Mouse (Mus musculus) embryonic fibroblast, embryonic 13.5 days (primary cell): ENCODE measurements around the gene Rad51d. TPM values are rescaled to one million over a fixed set of nuclear protein-coding genes. Genes with fewer than 3 reads are reported as not detected.
"Not testable (repeated sequence)": the region's sequence is repeated elsewhere in the genome, so short reads cannot be mapped to it uniquely, and the experiment has no call there.

ENCODE experiments used
- H3K27ac ChIP-seq: 2 replicates; pipeline ENCODE4 v1.5.1; 2012; ENCODE audit warnings: low read length, control low read depth, inconsistent platforms; ENCODE audit not compliant: insufficient read depth
- H3K4me1 ChIP-seq: 2 replicates; pipeline ENCODE4 v1.6.1; 2011; ENCODE audit warnings: low read length; ENCODE audit not compliant: control insufficient read depth, insufficient read depth
- H3K4me3 ChIP-seq: 2 replicates; pipeline ENCODE4 v1.5.1; 2011; ENCODE audit warnings: mild to moderate bottlenecking, control low read depth, low read length; ENCODE audit not compliant: insufficient read depth
- CTCF ChIP-seq: IDR thresholded peaks from 2 replicates; pipeline ENCODE4 v1.5.1; 2011; ENCODE audit warnings: mild to moderate bottlenecking, control low read depth, low read length, moderate library complexity, borderline replicate concordance; ENCODE audit not compliant: insufficient read depth
- POLR2A ChIP-seq: IDR thresholded peaks from 2 replicates; pipeline ENCODE4 v1.6.1; 2011; ENCODE audit warnings: low read depth, mild to moderate bottlenecking, control low read depth, low read length, moderate library complexity
- polyA plus RNA-seq: library from polyadenylated mRNA; stranded (reverse); fragments of >200 nt; gene quantifications from 2 replicates; pipeline ENCODE4 v1.2.4, GENCODE M21; 2011; ENCODE audit warnings: low read depth; ENCODE audit not compliant: missing spikeins, insufficient read length

Rad51d gene
- polyA plus RNA-seq = 11.3 and 14.0 TPM in 2 replicates

DNA sequence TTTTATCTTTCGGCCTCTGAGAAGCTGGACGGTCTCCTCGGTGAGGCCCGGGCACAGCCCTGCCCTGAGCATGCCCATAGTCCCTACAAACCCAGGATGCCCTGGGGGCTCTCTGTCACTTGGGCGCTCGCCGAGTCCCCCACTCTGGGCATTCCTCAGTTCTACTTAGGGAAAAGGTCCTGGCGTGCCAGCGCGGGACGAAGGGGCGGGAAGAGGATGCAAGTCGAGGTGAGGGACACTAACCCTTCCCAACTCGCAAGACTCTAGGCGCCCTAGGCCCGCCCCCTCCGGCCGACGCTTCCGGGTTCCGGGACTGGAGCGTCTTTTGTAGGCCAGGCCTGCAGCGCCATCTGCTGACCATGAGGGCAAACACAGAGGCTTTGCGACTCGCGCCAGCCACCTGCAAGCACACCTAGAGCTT, at the start of gene Rad51d:
Rad51d (minus strand) TSS at position 273 of the 421 bp plus-strand sequence.
- H3K27ac ChIP-seq = 0 out of 2 replicates have a peak within 1 kb of the TSS, but pooled peaks have one; percentile 14
- TF ChIP-seq POLR2A (peak; percentile 75), CTCF (peak; percentile 93)
- no peaks in the 10 kb centered on the region for H3K4me1 ChIP-seq
- H3K4me3 ChIP-seq = peak within 1 kb of the TSS; percentile 76

DNA sequence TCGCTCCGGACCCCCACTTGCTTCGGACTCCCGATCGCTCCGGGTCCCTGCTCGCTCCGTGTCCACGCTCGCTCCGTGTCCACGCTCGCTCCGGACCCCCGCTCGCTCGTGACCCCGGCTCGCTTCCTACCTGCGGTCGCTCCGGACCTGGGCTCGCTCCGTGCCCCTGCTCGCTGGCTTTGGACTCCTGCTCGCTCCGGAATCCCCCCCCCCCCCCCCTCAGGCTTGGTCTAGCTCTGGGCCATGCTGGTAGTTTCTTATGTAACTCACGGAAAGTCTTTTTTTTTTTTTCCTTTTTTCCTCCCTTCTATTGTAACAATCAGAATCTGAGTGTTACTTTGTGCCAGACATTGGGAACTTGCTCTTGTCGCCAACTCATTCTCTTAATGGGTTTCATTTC, 42.8 kb upstream of the Rad51d start:
- 0 out of 2 replicates have a peak overlapping the region, but pooled peaks have one; percentile 14 for H3K4me3 ChIP-seq

DNA sequence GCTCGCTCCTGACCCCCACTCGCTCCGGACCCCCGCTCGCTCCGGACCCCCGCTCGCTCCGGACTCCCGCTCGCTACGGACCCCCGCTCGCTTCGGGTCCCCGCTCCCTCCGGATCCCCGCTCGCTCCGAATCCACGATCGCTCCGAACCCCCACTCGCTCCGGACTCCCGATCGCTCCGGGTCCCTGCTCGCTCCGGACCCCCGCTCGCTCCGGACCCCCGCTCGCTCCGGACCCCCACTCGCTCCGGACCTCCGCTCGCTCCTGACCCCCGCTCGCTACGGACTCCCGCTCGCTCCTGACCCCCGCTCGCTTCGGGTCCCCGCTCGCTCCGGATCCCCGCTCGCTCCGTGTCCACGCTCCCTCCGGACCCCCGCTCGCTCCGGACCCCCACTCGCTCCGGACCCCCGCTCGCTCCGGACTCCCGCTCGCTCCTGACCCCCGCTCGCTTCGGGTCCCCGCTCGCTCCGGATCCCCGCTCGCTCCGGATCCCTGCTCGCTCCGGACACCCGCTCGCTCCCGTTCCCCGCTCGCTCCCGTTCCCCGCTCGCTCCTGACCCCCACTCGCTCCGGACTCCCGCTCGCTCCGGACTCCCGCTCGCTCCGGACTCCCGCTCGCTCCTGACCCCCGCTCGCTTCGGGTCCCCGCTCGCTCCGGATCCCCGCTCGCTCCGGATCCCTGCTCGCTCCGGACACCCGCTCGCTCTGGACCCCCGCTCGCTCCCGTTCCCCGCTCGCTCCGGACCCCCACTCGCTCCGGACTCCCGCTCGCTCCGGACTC, 41.4 kb upstream of the Rad51d start:
- not testable (repeated sequence) for H3K4me3 ChIP-seq, H3K27ac ChIP-seq, H3K4me1 ChIP-seq

More for the DNA sequence above, 42.8 kb upstream of the Rad51d start:
- TF ChIP-seq POLR2A (no peak), CTCF (no peak)
- Histone ChIP-seq H3K4me1 (no peaks in the 10 kb centered on the region), H3K27ac (no peak overlapping the region)

DNA sequence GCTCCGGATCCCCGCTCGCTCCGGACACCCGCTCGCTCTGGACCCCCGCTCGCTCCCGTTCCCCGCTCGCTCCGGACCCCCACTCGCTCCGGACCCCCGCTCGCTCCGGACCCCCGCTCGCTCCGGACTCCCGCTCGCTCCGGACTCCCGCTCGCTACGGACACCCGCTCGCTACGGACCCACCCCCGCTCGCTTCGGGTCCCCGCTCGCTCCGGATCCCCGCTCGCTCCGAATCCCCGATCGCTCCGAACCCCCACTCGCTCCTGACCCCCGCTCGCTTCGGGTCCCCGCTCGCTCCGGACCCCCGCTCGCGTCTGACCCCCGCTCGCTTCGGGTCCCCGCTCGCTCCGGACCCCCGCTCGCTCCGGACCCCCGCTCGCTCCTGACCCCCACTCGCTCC, 40.7 kb upstream of the Rad51d start:
- not testable (repeated sequence) for H3K4me3 ChIP-seq, H3K4me1 ChIP-seq, H3K27ac ChIP-seq

DNA sequence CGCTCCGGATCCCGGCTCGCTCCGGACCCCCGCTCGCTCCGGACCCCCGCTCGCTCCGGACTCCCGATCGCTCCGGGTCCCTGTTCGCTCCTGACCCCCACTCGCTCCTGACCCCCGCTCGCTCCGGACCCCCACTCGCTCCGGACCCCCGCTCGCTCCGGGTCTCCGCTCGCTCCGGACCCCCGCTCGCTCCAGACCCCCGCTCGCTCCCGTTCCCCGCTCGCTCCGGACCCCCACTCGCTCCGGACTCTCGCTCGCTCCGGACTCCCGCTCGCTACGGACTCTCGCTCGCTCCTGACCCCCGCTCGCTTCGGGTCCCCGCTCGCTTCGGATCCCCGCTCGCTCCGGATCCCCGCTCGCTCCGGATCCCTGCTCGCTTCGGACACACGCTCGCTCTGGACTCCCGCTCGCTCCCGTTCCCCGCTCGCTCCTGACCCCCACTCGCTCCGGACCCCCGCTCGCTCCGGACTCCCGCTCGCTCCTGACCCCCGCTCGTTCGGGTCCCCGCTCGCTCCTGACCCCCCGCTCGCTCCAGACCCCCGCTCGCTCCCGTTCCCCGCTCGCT, 40.1 kb upstream of the Rad51d start:
- not testable (repeated sequence) for H3K4me1 ChIP-seq, H3K27ac ChIP-seq, H3K4me3 ChIP-seq

DNA sequence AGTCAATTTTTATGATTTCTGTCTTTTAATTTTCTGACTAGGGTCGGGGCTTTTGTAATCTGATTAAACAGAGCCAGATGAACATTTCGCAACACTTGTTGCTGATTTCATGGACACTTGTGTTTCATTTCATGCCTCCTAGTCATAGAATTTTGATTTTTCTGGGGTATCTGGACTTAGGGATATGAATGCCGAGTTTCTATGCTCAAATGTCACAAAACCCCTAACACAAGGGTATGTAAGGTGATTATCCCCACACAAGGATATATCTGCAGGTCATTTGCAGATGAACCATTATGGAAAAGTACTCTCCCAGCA, 39.2 kb upstream of the Rad51d start:
- Histone ChIP-seq H3K27ac (no peak overlapping the region), H3K4me1 (no peaks in the 10 kb centered on the region), H3K4me3 (no peak overlapping the region)
- TF ChIP-seq POLR2A (no peak), CTCF (no peak)

DNA sequence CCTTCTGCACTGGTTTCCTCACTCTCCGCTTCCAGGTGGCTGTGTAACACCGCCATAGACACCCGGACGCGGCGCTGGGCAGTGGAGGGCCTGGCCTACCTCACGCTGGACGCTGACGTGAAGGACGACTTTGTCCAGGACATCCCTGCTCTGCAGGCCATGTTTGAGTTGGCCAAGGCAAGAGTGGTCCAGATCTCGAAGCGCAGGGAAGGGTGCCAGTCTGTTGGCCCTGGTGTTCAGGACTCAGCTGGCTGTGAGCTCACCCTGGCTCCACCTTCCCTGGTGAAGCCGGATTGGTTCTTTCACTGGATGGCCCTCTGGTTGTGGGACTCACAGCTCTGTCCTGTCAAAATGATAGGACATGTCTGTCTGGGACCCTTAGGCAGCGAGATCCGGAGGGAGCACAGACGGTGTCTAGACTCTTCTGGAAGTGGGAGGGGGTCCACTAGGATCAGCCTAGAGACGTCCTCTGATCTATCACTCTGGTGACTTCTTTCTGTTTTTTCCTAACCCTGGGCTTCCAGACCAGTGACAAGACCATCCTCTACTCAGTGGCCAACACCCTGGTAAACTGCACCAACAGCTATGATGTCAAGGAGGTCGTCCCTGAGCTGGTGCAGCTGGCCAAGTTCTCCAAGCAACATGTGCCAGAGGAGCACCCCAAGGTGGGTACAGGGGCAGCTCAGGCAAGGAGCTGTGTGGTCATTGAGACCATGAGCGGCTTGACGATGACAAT, 38.7 kb upstream of the Rad51d start:
- H3K4me3 ChIP-seq = no peak overlapping the region
- H3K4me1 ChIP-seq = no peaks in the 10 kb centered on the region
- TF ChIP-seq CTCF (no peak), POLR2A (no peak)
- no peak overlapping the region for H3K27ac ChIP-seq

DNA sequence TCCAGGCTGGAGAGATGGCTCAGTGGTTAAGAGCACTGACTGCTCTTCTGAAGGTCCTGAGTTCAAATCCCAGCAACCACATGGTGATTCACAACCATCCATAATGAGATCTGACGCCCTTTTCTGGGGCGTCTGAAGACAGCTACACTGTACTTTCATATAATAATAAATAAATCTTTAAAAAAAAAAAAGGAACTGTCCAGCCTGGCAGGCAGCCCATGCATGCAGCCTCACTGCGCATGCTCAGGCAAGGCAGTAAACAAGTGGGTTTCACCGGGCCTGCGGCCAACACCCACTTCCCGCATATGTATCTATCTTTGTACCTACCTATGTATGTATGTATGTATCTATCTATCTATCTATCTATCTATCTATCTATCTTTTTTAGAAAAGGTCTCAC, 33.5 kb upstream of the Rad51d start:
- not testable (repeated sequence) for H3K4me1 ChIP-seq, H3K4me3 ChIP-seq, H3K27ac ChIP-seq

DNA sequence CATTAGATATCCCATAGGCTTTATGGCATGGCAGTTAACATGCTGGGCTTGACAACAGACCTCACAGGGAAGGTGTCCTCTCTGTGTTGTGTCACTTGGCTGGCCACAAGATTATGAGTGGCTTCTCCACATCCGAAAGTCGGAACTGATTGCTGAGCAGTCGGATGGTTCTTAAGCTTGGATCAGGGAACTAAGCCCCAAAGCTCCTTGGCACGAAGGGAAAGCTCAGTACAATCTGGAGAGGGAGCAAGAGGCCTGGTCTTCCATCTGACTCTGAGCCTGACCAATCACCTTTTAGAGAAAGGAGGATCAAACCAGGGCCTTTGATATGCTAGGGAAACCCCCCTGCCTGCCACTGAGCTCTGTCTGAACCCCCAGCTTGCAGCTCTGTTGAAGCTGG, 31.3 kb upstream of the Rad51d start:
- H3K27ac ChIP-seq = no peak overlapping the region
- no peak overlapping the region for H3K4me3 ChIP-seq
- TF ChIP-seq CTCF = no peak
- TF ChIP-seq POLR2A = no peak

DNA sequence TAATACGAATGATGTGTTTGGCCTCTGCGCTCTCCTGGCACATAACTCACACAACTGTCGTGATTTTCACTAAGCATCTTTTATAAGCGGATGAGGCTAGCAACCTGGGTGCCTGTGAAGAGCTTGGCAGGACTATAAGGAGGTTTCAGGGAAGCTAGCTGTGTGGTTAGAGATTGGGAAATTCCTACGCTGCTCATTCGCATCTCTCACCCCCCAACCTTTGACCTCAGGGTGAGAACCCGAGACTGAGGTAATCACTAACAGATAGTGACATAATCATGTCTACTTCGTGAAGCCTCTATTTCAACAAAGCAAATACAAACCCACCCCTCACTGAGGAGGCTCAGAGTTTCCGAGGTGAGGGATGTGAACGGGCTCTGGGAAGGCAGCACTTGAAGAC, 30.4 kb upstream of the Rad51d start:
- TF ChIP-seq POLR2A (no peak), CTCF (no peak)
- no peaks in the 10 kb centered on the region for H3K4me1 ChIP-seq
- H3K27ac ChIP-seq = no peak overlapping the region
- H3K4me3 ChIP-seq = no peak overlapping the region

More for the DNA sequence above, 31.3 kb upstream of the Rad51d start:
- no peaks in the 10 kb centered on the region for H3K4me1 ChIP-seq
